Mouse (Mus musculus) T-helper 17 cell (primary cell): ENCODE measurements at regions not wholly inside any gene's neighbourhood (a gene's known extent, or its start where the extent isn't known, plus 50 kb on each side); places are given as distances from the start of the nearest gene placed in this dataset.

ENCODE experiments used
- in situ Hi-C, 2 experiments: fragments of 300-600 bp; cut with MboI, MseI; formaldehyde crosslinking; loops; 1 replicate in 1 of 2; 2 replicates in 1 of 2; pipeline ENCODE4 v1.15.1; 2025; ENCODE audit warnings: high pct_unique_total_duplicates in 2 of 2

- in situ Hi-C loops, result no loop called here
These were observed 104.7 kb upstream of the Syndig1 start for GRCm38 (mm10) chr2:149724279-149724678.

DNA sequence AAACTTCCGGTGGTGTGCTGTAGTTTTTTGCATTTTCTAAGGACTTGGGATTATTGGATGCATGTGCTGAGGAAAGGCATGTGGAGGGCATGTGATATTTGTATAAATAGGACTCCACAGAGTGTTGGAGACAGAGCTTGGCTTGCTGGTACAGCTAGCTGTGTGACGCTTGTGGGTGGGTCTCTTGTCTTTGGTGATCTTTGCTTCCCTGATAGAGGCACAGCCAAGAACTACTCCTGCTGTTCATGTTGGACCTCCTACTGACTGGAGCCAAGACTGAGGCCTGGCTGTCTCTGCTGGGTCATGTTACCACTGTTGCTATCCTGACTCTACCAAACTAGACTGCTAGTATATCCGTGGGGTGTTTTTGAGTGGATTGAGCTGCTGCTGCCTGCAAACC lies 103.1 kb upstream of the Syndig1 start:
- in situ Hi-C loops, result no loop called here

DNA sequence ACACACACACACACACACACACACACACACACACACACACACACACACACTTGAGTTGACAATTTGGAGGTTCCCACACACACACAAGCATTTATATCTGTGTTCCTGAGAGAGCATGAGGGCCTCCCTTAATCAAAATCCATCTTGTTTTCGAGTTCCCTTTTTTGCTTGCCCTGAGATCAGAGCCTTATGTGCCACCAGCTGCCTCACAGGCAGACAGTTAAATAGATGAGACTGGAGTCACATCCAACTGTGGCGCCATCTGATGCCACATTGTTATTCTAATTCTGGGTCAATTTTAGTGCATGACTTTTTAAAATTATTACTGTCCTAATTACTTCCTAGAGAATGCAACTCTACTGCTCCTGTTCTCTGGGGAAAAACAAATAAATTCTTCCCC lies 91.2 kb upstream of the Syndig1 start:
- in situ Hi-C loops, result no loop called here

DNA sequence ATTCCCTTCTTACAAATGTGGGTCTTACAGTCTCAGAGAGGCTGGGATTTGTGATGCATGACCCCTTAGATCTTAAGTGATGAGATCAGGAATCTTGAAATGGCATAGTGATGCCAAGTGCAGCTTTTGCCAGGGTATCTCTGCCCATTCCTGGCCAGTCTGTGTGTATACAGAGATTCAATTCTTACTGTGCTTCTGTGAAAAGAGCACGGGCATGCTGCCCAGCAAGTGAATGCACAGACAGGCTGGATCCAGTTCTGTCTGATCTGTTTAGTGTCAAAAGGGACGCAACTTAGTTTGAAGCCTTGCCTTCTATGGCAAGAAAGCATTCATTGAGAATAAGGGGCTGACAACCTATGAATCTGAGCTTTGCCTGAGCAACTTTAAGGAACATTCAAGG lies 89.1 kb upstream of the Syndig1 start:
- in situ Hi-C loops, result no loop called here

DNA sequence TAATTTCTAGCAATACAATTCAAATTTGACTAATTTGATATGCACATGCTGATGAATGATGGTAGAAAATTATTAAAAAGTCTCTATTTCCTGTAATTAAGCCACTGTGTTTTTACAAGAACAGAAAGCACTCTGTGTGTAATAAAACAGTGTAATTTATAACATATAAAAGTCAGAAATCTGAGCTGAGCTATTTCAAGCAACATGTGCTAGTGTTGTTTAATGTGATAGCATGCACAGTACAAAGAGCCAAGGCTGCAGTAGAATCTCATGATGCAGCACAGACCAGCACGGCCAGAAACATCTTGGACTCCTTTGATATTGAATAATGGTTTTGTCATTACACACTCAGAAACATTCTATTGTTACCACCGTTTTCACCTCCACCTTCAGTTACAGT lies 86.3 kb upstream of the Syndig1 start:
- in situ Hi-C loops, result no loop called here

- in situ Hi-C loops, result no loop called here
These were observed 80.7 kb upstream of the Syndig1 start for GRCm38 (mm10) chr2:149748240-149748822.

- in situ Hi-C loops, result no loop called here
These were observed 69.9 kb upstream of the Syndig1 start for GRCm38 (mm10) chr2:149759151-149759550.

DNA sequence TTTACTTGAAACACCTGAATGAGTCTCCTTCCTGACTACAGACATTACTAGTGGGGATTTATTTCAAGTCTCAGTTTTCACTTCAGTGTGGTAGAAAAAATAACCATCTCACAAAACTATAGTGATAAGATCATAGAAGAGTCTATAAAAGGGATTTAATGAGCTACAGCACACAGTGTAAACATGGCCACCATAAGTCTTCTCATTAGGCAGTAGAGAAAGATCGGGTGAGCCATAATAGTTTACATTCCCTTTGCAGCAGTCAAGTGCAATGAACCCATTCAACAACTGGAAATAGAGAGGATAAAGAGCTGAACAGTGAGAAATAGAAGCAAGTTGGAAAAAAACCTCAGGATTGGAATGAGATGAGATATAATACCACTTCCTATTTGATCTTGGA lies 65.1 kb upstream of the Syndig1 start:
- in situ Hi-C loops, result no loop called here

DNA sequence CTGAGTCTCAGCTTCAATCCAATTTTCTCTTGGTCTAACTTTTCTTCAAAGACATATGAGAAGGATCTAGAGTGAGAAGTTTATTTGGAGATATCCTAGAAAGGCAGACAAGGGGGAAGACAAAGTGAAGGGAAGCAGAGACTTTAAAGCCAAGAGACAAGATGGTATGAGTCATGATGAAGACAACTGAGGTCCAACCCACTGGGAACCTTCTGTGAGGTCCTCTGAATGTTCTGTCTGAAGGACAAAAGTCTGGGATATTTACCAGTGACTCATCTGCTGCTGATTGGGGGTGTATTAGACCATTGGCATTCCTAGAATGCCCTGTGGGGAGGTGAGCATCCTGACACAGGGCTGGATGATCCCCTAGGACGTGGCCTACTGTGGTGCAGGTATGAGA lies 61.0 kb upstream of the Syndig1 start:
- in situ Hi-C loops, result no loop called here

DNA sequence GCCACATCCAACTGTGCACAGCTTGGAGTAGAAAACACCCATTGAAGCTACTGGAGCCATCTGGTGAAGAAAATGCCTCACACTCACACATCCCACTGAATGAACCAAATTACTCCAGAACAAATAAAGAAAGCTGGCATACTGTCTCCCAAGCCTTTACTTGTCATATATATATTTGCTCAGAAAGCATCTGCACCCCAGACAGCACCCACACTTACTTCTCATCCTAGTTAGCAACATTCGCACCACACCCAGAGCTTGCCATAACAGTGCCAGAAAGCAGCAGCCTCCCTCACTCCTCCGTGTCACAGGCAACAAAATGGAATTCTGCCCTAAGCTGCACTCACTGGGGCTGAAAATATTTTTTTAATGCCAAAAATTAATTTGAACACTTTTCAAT lies 60.5 kb upstream of the Syndig1 start:
- in situ Hi-C loops, result no loop called here

DNA sequence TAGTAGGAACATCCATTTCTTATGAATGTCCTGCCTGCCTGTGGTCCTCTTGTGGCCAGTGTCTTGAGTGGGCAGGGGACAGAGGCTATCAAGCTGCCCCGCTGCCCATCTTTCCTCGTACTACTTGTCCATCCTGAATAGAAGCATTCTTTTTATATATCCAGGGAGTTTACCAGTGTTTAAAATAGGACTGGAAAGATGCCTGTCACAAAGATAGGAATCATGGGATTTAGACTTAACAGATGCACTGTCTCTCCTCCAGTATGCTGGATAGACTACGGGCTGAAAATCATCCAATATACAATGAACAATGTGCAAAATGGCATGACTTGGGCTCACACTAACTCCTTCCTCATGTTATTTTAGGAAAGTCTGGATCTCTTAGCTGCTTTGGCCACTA lies 51.7 kb upstream of the Syndig1 start:
- in situ Hi-C loops, result no loop called here
